Mouse (Mus musculus) embryonic facial prominence, embryonic 14.5 days (tissue): ENCODE results near the gene Il1rl1. TPM values are rescaled to one million over a fixed set of nuclear protein-coding genes. Genes with fewer than 3 reads are reported as not detected.

Source experiments
- ATAC-seq: fragments of 200-750 bp; cut with Nextera tagmentation; 2 replicates; pipeline ENCODE4 v1.8.0; 2017; ENCODE audit warnings: low read depth, moderate number of reproducible peaks, moderate TSS enrichment
- DNase-seq: peaks from one replicate; pipeline ENCODE4 v3.0.0-alpha.2; 2015; ENCODE audit warnings: low spot score
- H3K27ac ChIP-seq: fragments of 300-500 bp; sonication (generic); replicated peaks from 2 replicates; pipeline ENCODE4 v1.5.1; 2014; ENCODE audit warnings: low read depth, mild to moderate bottlenecking, low read length, moderate library complexity
- H3K27me3 ChIP-seq: fragments of 300-500 bp; sonication (generic); replicated peaks from 2 replicates; pipeline ENCODE4 v1.6.1; 2014; ENCODE audit warnings: low read length; ENCODE audit not compliant: control insufficient read depth, insufficient read depth
- H3K36me3 ChIP-seq: fragments of 300-500 bp; sonication (generic); 2 replicates; pipeline ENCODE4 v1.6.1; 2014; ENCODE audit warnings: low read length, mixed read lengths; ENCODE audit not compliant: control insufficient read depth, insufficient read depth
- H3K4me1 ChIP-seq: fragments of 300-500 bp; sonication (generic); 2 replicates; pipeline ENCODE4 v1.6.1; 2014; ENCODE audit warnings: antibody characterized with exemption, low read length; ENCODE audit not compliant: control insufficient read depth, insufficient read depth
- H3K4me2 ChIP-seq: fragments of 300-500 bp; sonication (generic); 2 replicates; pipeline ENCODE4 v1.6.1; 2014; ENCODE audit warnings: low read depth, mild to moderate bottlenecking, low read length, moderate library complexity, mixed read lengths
- H3K4me3 ChIP-seq: fragments of 300-500 bp; sonication (generic); 2 replicates; pipeline ENCODE4 v1.5.1; 2014; ENCODE audit warnings: low read depth, mild to moderate bottlenecking, low read length
- H3K9ac ChIP-seq: fragments of 300-500 bp; sonication (generic); 2 replicates; pipeline ENCODE4 v1.6.1; 2014; ENCODE audit warnings: low read depth, mild to moderate bottlenecking, low read length, moderate library complexity, mixed read lengths
- H3K9me3 ChIP-seq: fragments of 300-500 bp; sonication (generic); 2 replicates; pipeline ENCODE4 v1.6.1; 2016; ENCODE audit warnings: low read length; ENCODE audit not compliant: control insufficient read depth
- WGBS: fragments of 180-500 bp; shearing (Covaris S2); extraction: QIAGEN DNeasy Blood & Tissue Kit; methylation state at CpG from one replicate; pipeline ENCODE4 v1.1.7; 2014; 5-methylcytosine and 5-hydroxymethylcytosine counted together
- polyA plus RNA-seq: library from polyadenylated mRNA; unstranded; fragments of >200 nt; fragmentation: Nextera tagmentation; extraction: Ambion mirVana; gene quantifications from 2 replicates; pipeline ENCODE4 v1.2.1, GENCODE M21; 2014

Il1rl1 gene
- polyA plus RNA-seq, 1 experiment from 2014 or later = 3.2 TPM

DNA sequence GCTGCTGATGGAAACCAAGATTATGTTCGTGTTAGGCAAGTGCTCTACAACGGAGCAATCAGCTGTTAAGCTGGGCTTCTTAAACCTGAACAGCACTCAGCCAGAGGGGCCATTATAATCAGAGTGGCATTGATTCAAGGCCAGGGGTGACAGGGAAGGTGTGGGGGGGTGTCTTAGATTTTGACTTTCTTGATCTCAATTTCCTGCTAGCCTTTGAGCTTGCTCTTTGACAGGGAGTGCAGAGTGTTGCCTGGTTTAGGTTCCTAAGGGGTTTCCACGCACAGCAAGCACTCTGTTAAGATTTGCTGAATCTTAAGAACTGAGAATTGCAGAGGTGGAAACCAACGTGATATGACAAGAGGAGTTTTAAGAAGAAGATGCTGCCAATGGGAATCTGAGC lies 47.4 kb downstream of the Il1rl1 start:
- H3K27ac ChIP-seq = no peak overlapping the region
- ATAC-seq = no peak
- H3K9ac ChIP-seq = no peak overlapping the region
- H3K9me3 ChIP-seq = no peaks in the 10 kb centered on the region
- WGBS = 56% methylated on average over 4 of the region's 4 CpGs
- no peaks in the 10 kb centered on the region for H3K27me3 ChIP-seq
- H3K4me3 ChIP-seq = no peak overlapping the region
- H3K36me3 ChIP-seq = no peaks in the 10 kb centered on the region
- H3K4me2 ChIP-seq = no peak overlapping the region
- no peak for DNase-seq
- H3K4me1 ChIP-seq = no peaks in the 10 kb centered on the region

DNA sequence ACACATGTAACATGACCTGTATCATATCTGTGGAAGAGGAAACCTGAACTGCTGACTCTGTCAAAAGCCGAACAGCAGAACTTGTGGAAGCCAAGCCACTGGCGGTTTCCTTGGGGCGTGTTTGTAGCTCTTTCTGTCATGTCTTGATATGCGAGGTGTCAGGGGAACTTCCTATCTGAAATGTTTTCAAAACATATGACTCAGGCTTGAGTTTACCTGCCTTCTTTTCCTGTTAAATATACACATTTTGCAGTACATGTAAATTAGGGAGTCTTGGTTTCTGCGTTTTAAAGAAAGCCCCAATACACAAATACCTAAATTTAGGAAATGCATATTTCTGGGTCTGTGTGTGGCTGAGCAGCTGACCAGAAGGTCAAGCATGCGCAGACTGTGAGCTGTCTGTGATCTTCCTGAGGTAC lies 50.1 kb downstream of the Il1rl1 start:
- no peak overlapping the region for H3K27ac ChIP-seq
- WGBS = 68% methylated on average over 6 of the region's 6 CpGs
- H3K36me3 ChIP-seq = no peaks in the 10 kb centered on the region
- H3K4me2 ChIP-seq = no peak overlapping the region
- DNase-seq (no peak), ATAC-seq (no peak)
- no peaks in the 10 kb centered on the region for H3K4me1 ChIP-seq
- H3K9ac ChIP-seq = no peak overlapping the region
- no peaks in the 10 kb centered on the region for H3K9me3 ChIP-seq
- no peaks in the 10 kb centered on the region for H3K27me3 ChIP-seq
- H3K4me3 ChIP-seq = no peak overlapping the region

DNA sequence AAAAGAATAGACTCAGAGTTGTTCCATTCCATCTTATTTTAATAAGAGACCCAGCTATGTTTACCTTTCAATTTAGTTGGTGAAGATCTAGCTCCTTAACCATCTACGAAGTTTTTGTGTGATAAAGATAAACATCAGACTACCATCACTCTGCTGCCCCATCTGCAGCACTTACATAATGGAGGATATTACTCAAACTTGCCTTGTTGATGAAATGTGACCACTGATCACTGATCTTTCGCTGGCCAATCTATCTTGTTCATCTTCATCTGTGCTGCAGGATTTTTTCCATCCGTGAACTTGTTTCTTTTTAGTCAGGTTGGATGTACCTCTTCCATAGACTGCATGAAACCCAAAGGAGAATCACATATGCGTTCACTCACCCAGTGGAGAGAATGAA lies 65.2 kb downstream of the Il1rl1 start:
- ATAC-seq = no peak

DNA sequence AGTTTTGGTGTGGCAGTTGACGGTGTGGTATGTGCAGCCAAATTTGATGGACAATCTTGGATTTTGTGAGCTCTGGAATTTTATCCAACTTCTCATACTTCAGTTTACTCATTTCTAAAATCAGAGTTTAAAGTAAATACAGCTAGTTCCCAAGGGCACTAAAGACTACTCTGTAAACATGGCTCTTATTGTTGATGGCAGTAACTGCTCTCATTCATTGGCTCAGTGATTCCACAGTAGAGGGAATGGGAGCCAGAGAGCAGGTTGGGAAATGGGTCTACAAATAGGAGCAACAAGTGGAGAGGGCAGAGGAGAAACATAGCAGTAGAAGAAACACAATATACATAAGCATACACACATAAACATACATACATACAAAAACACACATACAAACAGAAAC lies 70.3 kb downstream of the Il1rl1 start:
- H3K9ac ChIP-seq = no peak overlapping the region
- H3K4me1 ChIP-seq = no peaks in the 10 kb centered on the region
- H3K4me3 ChIP-seq = no peak overlapping the region
- H3K36me3 ChIP-seq = no peaks in the 10 kb centered on the region
- no peak overlapping the region for H3K27ac ChIP-seq
- ATAC-seq (no peak), DNase-seq (no peak)
- H3K9me3 ChIP-seq = no peaks in the 10 kb centered on the region
- no peaks in the 10 kb centered on the region for H3K27me3 ChIP-seq
- H3K4me2 ChIP-seq = no peak overlapping the region
- 85% methylated on average over 1 of the region's 1 CpGs for WGBS

More for the DNA sequence above, 65.2 kb downstream of the Il1rl1 start:
- no peaks in the 10 kb centered on the region for H3K4me1 ChIP-seq
- H3K9me3 ChIP-seq = no peaks in the 10 kb centered on the region
- no peak overlapping the region for H3K4me2 ChIP-seq
- H3K36me3 ChIP-seq = no peaks in the 10 kb centered on the region
- no peak overlapping the region for H3K4me3 ChIP-seq
- no peak overlapping the region for H3K27ac ChIP-seq
- no peak for DNase-seq
- H3K9ac ChIP-seq = no peak overlapping the region
- 85% methylated on average over 4 of the region's 4 CpGs for WGBS
- H3K27me3 ChIP-seq = no peaks in the 10 kb centered on the region

DNA sequence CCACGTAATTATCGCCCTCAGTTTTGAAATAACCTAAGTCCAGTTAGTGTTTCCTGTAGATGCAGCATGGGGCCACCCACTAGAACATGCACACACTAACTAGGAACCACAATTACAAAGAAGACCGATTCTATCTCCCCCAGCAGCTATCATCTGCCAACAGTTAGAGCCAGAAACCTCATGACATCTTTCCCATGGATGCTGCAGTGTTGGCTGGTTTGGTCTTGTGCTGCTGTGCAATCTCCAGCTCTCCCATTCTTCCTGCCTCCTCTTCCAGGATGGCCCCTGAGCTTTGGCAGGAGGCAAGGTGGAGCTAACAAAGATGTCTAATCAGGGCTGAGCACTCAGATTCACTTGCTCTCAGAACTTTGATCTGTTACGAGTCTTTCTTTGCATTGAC lies 71.8 kb downstream of the Il1rl1 start:
- no peaks in the 10 kb centered on the region for H3K4me1 ChIP-seq
- ATAC-seq (no peak), DNase-seq (no peak)
- WGBS = 85% methylated on average over 4 of the region's 4 CpGs
- H3K9me3 ChIP-seq = no peaks in the 10 kb centered on the region
- no peaks in the 10 kb centered on the region for H3K27me3 ChIP-seq
- no peak overlapping the region for H3K9ac ChIP-seq
- no peaks in the 10 kb centered on the region for H3K36me3 ChIP-seq
- no peak overlapping the region for H3K4me2 ChIP-seq
- no peak overlapping the region for H3K4me3 ChIP-seq
- no peak overlapping the region for H3K27ac ChIP-seq

DNA sequence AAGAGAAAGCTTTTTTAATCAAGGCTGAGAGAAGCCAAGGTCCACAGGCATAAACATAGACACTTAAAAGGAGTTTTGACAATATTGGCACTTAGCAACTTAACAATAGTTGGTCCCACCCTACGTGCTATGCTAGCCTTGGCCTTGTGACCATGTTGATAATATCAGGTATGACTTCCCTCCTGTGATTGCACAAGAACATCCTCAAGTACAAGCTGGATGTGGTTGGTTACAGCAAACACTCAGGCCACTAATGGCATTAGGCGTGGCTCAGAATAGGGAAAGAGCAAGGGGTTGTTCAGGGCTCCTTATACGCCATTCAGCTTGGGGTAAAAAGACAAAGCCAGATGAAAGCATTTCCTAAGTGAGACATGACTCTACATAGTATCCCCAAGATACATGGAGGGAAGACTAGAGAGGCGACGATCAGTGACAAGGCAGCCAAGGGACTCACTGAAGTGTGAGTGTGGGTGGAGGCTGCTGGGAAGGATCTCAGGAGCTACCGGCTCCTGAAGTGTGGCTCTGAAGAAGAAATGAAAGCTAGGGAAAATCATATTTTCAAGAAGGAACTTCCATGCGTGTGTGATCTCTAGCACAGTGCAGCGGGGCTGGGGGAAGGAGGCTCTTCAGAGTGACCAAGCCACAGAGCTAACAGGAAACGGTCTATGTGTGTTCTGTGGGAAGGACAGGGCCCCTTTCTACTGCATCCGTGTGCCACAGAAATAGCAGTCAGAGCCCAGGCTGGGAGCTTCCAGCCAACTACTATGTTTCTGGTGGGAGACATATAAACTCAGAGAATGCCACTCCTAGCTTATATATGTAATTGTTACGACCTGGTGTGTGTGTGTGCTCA lies 72.4 kb downstream of the Il1rl1 start:
- WGBS = 87% methylated on average over 11 of the region's 11 CpGs
- Histone ChIP-seq H3K9me3 (no peaks in the 10 kb centered on the region), H3K4me2 (no peak overlapping the region), H3K4me3 (no peak overlapping the region), H3K4me1 (no peaks in the 10 kb centered on the region), H3K27me3 (no peaks in the 10 kb centered on the region), H3K27ac (no peak overlapping the region), H3K36me3 (no peaks in the 10 kb centered on the region), H3K9ac (no peak overlapping the region)
- DNase-seq (no peak), ATAC-seq (no peak)

DNA sequence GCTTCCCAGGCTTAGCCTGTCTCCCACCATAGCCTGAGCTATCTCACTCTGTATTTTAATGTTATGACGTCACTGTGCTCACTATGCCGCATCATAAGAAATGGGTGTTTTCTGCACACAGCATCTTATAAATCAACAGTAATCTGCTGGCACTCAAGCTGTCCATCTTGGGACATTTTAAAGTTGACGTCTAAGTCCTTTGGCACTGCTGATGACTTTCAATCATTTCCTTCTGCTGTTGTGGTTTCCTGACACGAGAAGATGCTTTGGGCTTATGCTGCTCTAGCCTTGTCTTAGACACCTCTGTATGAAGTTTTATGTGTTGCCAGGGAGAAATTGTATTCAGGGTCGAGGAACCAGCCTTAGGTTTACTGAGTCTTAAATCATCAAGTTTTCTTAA lies 75.2 kb downstream of the Il1rl1 start:
- Histone ChIP-seq H3K4me2 (no peak overlapping the region), H3K36me3 (no peaks in the 10 kb centered on the region), H3K9me3 (no peaks in the 10 kb centered on the region), H3K4me3 (no peak overlapping the region), H3K27ac (no peak overlapping the region), H3K4me1 (no peaks in the 10 kb centered on the region), H3K27me3 (no peaks in the 10 kb centered on the region), H3K9ac (no peak overlapping the region)
- ATAC-seq (no peak), DNase-seq (no peak)
- 70% methylated on average over 5 of the region's 5 CpGs for WGBS
